Mouse (Mus musculus) kidney, adult 2 months (tissue): ENCODE measurements around the gene Lrpprc. TPM values are rescaled to one million over a fixed set of nuclear protein-coding genes. Genes with fewer than 3 reads are reported as not detected.

Experiments used
- DNase-seq: peaks from one replicate; pipeline ENCODE4 v3.0.0; 2021
- H3K27ac ChIP-seq: fragments of 200-500 bp; 2 replicates; pipeline ENCODE4 v1.5.1; 2012; ENCODE audit warnings: low read depth, low read length, control low read depth, inconsistent platforms; ENCODE audit not compliant: insufficient read depth
- H3K27me3 ChIP-seq: fragments of 200-500 bp; replicated peaks from 2 replicates; pipeline ENCODE4 v1.6.1; 2012; ENCODE audit warnings: mild to moderate bottlenecking, moderate library complexity, low read length, inconsistent platforms; ENCODE audit not compliant: control insufficient read depth, insufficient read depth
- H3K36me3 ChIP-seq: fragments of 200-500 bp; 2 replicates; pipeline ENCODE4 v1.6.1; 2012; ENCODE audit warnings: mild to moderate bottlenecking, moderate library complexity, low read length, inconsistent platforms; ENCODE audit not compliant: control insufficient read depth, insufficient read depth
- H3K4me1 ChIP-seq: fragments of 200-500 bp; 2 replicates; pipeline ENCODE4 v1.6.1; 2011; ENCODE audit warnings: low read length; ENCODE audit not compliant: control insufficient read depth, insufficient read depth
- H3K4me3 ChIP-seq: fragments of 200-500 bp; 2 replicates; pipeline ENCODE4 v1.5.1; 2011; ENCODE audit warnings: mild to moderate bottlenecking, low read depth, low read length, control low read depth; ENCODE audit not compliant: insufficient read depth
- CTCF ChIP-seq: fragments of 200-500 bp; conservative IDR thresholded peaks from 2 replicates; pipeline ENCODE4 v1.5.1; 2011; ENCODE audit warnings: low read depth, mild to moderate bottlenecking, control low read depth, low read length, moderate library complexity, mixed read lengths; ENCODE audit not compliant: insufficient read depth, insufficient read length
- POLR2A ChIP-seq: fragments of 200-500 bp; IDR thresholded peaks from one replicate; pipeline ENCODE4 v1.6.1; 2011; ENCODE audit warnings: low read depth, low read length, control low read depth
- WGBS: fragments of 180-500 bp; shearing (Covaris S2); methylation state at CpG from one replicate; pipeline ENCODE4 v1.1.7; 2018; 5-methylcytosine and 5-hydroxymethylcytosine counted together
- polyA plus RNA-seq: library from polyadenylated mRNA; depleted of rRNA; stranded (reverse); fragments of >200 nt; gene quantifications from 2 replicates; pipeline ENCODE4 v1.2.3, GENCODE M21; 2012; rRNA removed

The Lrpprc gene
- polyA plus RNA-seq, 1 experiment = 25.3 TPM

DNA sequence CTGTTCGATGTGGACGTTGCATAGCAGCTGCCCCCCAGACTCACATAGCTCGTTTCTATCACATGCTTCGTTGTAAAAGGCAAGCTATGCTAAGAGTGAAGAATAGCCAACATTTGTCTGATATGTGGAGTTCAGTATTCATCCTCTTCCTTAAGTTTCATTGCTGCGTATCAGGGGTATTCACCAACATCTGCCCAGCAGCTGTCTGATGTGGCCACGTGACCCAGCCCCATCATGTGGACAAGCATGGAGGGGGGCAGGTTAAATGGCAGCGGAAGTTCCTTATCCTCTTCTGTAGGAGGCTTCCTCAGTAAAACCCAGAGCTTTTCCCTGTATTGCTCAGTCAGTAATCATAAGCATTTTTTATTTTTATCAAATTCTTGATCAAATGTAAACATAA, 132.8 kb downstream of the Lrpprc start:
- no peak for DNase-seq
- TF ChIP-seq CTCF (no peak), POLR2A (no peak)

DNA sequence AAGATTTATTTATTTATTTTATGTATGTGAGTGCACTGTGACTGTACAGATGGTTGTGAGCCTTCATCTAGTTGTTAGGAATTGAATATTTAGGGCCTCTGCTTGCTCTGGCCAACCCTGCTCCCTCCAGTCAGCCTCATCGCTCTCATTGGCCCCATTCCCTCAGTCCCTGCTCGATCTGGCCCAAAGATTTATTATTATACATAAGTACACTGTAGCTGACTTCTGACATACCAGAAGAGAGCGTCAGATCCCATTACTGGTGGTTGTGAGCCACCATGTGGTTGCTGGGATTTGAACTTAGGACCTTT, 133.2 kb downstream of the Lrpprc start:
- H3K4me1 ChIP-seq = no peaks in the 10 kb centered on the region
- H3K27ac ChIP-seq = no peak overlapping the region
- TF ChIP-seq CTCF = no peak
- TF ChIP-seq POLR2A = no peak
- no peaks in the 10 kb centered on the region for H3K36me3 ChIP-seq
- no peak overlapping the region for H3K4me3 ChIP-seq
- WGBS = 52% methylated on average over 3 of the region's 3 CpGs
- H3K27me3 ChIP-seq = no peaks in the 10 kb centered on the region
- no peak for DNase-seq

More for the DNA sequence above, 132.8 kb downstream of the Lrpprc start:
- Histone ChIP-seq H3K4me1 (no peaks in the 10 kb centered on the region), H3K36me3 (no peaks in the 10 kb centered on the region), H3K4me3 (no peak overlapping the region), H3K27ac (no peak overlapping the region), H3K27me3 (no peaks in the 10 kb centered on the region)
- 65% methylated on average over 7 of the region's 7 CpGs for WGBS

GRCm38 (mm10) chr17:84656653-84657421, 133.8 kb downstream of the Lrpprc start:
- Histone ChIP-seq H3K27me3 (no peaks in the 10 kb centered on the region), H3K4me3 (no peak overlapping the region), H3K27ac (no peak overlapping the region), H3K36me3 (no peaks in the 10 kb centered on the region), H3K4me1 (no peaks in the 10 kb centered on the region)
- 53% methylated on average over 19 of the region's 19 CpGs for WGBS
- TF ChIP-seq POLR2A (no peak), CTCF (no peak)
- no peak for DNase-seq

DNA sequence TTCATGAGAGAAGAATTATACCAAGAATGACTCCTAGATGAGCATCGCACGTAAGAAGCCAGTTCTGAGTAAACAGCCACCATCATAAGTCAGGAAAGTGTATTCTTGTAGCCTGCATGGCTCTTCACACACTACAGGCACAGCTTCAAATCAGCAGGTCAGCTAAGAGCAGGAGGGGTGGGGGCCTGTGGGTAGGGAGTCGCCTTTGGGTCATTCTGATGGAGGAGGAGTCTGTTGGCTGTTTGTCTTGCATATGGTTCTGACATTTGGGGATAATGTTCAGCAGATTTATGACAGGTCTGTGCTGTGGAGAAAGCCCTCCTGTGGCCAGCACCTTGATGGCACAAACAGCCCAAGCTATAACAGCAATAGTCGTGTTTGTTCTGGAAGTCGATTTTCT, 134.4 kb downstream of the Lrpprc start:
- H3K27ac ChIP-seq = no peak overlapping the region
- DNase-seq = no peak
- H3K27me3 ChIP-seq = no peaks in the 10 kb centered on the region
- no peak overlapping the region for H3K4me3 ChIP-seq
- TF ChIP-seq POLR2A = no peak
- TF ChIP-seq CTCF = no peak
- WGBS = 66% methylated on average over 5 of the region's 5 CpGs
- H3K36me3 ChIP-seq = no peaks in the 10 kb centered on the region
- no peaks in the 10 kb centered on the region for H3K4me1 ChIP-seq

Other genes starting within 250 kb of the Lrpprc start
- 13.0 and 19.1 TPM in 2 replicates for gene Dync2li1, start 164.3 kb downstream of the Lrpprc start, polyA plus RNA-seq
- 0.33 and 0.45 TPM in 2 replicates for gene Abcg8, start 114.5 kb downstream of the Lrpprc start, polyA plus RNA-seq
- 0.45 and 0.47 TPM in 2 replicates for gene Abcg5, start 107.8 kb downstream of the Lrpprc start, polyA plus RNA-seq
- gene Ppm1b, start 166.0 kb upstream of the Lrpprc start, polyA plus RNA-seq = 34.2 and 46.4 TPM in 2 replicates
- gene Slc3a1, start 237.6 kb upstream of the Lrpprc start, polyA plus RNA-seq = 289 and 340 TPM in 2 replicates